Mouse (Mus musculus) lung, adult 18-20 months (tissue): ENCODE data around the gene Gm6040.

Experiments used
- DNase-seq, 2 experiments: peaks; one replicate each; pipeline ENCODE4 v3.0.0; 2022; ENCODE audit warnings: mixed read lengths in 2 of 2

Gene Gm6040

DNA sequence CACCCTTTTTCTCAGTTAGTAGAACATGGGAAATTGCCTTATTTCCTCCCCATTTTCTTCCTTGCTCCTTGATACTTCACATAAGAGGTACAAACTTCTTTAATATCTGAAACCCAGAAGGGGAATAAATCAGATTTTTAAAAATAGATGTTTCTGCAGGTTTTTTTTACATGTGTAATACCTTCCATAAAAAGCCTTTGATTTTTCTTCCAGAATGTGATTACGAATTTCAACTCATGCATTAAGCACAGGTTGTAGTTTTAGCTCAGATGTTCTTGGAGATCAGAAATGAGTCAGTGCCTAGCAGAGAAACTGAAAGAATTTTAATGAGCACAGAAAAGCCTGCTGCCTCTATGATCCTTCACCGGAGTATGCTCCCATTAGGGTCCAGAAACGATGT, at the start of gene Gm6040:
Gm6040 (minus strand) TSS at position 101 of the 400 bp plus-strand sequence.
- no peak for DNase-seq

DNA sequence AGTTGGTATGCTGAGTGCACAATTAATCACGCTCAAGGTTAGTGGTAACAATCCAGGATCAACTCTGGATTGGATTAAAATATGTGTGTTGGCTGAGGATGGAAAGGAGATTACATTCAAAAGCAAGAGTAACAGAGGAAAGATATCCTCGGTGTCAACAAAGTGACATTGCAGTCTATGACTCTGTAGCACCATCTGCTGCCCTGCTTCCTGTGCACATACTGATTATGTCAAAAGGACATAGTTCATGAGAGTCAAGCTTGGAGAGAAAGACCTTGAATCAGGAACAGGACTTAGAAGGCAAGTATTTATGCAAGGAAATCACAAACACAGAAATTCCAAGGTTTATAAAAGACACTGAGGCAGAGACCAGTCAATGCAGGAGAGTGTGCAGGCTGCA, 42.7 kb upstream of the Gm6040 start:
- DNase-seq = no peak

DNA sequence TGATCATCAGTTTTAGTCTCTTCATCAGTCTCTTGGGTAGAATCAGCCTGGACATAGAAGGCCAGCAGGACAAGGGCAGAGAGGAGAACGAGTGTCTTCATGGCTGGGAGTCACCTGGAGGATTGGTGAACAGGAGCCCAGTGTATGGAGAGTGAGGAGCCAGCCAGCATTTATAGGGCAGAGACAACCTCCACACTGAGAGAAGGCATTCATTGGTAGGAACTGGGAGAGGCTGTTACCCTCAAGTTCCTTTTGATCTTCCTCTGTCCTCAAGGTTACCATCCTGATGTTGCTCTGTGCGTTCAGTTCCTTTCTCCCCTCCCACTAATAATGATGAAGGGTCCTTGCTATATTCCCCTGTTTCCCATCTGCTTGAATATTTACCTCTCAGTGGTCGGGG, 22.7 kb upstream of the Gm6040 start, which contains the start of gene AY761185:
AY761185 (minus strand) TSS at position 101 of the 400 bp plus-strand sequence.
- DNase-seq = no peak

DNA sequence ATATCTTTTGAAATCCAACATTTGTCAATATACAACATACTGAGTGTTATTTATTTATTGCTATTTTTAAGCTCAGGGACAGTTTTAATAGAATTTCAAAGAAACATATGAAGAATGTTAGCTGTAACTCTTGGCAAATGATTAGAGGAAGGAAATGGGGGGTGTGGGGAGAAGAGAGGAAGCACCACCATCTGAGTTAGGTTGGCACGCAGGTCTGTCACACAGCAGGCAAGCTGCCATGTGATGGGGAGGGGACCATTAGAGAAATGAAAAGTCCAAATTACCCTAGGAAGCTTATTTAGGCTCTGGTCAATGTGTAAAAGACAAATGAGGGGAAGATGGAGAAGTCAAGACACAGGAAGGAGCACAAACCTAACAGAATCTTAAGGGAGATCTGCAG, 9.6 kb downstream of the Gm6040 start:
- no peak for DNase-seq

DNA sequence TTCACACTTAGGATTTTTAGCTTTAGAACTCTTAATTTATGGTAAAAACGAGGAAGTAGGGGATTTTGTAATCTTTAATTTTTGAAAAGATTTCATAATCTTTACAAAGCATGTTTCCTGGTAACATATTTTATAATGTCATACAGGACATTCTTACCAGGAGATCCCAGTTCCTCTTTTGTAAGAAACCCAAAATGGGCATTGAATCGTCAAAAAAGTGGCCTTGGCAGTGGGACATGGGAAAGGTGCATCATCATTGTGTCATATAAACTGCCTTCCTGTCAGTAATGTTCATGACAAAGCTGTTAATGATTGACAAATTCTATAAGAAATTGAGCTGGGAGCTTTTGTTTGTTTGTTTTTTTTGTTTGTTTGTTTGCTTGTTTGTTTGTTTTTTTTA, 13.6 kb downstream of the Gm6040 start:
- DNase-seq = no peak

DNA sequence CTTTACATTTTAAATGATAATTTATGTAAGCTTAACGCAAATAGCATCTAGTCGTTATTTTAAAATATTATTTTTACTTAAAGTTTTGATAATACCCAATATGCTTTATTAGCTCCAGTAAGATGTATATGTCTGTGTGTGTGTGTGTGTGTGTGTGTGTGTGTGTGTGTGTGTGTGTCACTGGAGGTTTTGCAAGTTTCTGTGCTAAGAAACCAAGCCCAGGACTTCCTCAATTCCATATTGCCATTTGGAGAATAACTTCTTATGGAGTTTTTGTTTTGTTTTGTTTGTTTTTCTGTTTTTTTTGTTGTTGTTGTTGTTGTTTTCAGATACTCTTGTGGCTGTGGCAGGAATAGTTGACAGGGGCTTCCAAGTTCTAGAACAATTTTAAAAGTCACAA, 14.8 kb downstream of the Gm6040 start:
- DNase-seq = no peak

DNA sequence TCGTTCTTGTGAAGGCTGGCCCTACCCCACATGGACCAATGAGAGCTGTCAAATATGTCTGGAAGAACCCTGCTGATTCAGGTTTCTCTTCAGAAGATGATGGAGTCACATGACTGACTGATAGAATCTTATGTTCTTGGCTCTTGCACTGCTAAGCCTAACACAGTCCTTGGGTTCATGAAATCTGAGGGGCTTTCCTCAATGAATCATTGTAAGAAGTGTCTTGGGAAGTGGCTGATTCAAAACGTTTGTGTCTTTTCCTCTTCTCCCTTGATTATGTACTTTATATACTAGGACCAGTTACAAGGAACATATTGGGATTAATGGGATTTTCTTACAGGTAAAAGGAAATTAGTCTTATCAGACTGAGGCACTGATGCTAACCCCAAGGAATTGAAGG, 19.3 kb downstream of the Gm6040 start, which contains the start of gene Gm15056:
Gm15056 (minus strand) TSS at position 101 of the 400 bp plus-strand sequence.
- no peak for DNase-seq

DNA sequence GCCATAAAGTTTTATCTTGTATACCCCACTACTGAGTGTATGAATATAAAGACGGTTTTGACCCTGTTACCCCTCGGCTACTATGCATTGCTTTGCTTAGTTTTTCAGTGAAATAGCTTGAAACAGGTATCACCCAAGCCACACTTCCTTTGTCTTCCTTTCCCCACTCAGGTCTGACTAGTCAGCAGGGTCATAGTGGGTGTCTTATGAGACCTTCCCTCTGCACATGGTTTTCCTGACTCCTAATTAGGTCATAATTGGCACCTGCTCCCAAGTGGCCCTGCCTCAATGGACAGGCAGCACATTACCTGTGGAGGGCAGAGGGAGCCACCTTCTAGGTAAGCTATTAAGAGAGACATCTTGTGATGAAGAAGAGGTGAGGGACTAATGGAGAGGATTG, 29.5 kb downstream of the Gm6040 start, which contains the start of gene Defb33:
Defb33 (plus strand) TSS at position 301 of the 400 bp plus-strand sequence.
- DNase-seq = no peak

DNA sequence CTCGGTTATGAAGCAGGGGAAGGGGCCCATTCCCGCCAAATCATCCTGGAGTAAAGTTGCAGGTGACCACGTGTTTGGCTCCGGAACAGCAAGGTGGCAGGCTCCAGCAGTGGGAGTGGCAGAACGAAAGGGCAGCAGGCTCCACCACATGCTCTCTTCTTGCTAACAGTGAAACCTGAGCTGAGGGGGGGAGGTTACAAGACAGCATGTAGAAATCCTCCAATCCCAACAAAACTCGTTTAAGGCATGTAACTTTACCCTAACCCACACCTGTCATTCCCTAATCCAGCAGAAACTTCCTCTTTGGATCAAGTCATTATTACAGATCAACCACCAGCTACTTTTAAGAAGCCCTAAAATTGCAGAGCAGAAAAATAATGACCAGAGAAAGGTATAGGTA, 47.3 kb downstream of the Gm6040 start:
- no peak for DNase-seq
